Mouse (Mus musculus): Measurements from ENCODE around the gene Cntrob. TPM values are rescaled to one million over a fixed set of nuclear protein-coding genes. Genes with fewer than 3 reads are reported as not detected.

Gene Cntrob
- total RNA-seq, 2 experiments from 2014 or later: 13.4 to 16.1 TPM

- intact Hi-C loops (cut with DNase I): no loop called here
- no peak for DNase-seq (ENCODE audit: low spot score in 2 of 2)
These were observed 63.5 kb downstream of the Cntrob start for GRCm38 (mm10) chr11:69260111-69260510.

DNA sequence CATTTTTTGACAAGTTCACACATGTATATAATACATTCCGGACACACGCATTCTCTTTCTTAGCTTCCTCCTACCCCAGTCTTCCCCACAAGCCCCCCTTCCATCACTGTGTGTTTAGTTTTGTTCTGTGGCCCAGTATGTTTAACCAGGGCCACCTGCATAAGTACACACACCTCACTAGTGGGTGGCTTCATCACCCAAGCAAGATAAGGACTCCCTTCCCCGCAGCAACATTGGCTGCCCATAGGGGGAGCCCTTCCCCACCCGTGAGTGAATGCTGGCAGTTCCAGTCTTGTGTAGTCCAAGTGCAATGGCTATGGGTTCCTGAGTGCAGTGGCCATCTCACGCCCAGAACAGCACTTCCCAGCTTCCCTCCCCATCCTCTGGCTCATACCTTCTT, 65.3 kb downstream of the Cntrob start:
- intact Hi-C loops (cut with DNase I): loop anchor here (5.0 kb wide), 1 partner anchor 134 kb away; no protein-coding TSS in a partner anchor
- peak in 1 of 2 experiments; percentile 45 for DNase-seq (ENCODE audit: low spot score in 2 of 2)

GRCm38 (mm10) chr11:69257807-69258206, 65.8 kb downstream of the Cntrob start:
- peak; percentile 57 to 83 for DNase-seq (ENCODE audit: low spot score in 2 of 2)
- intact Hi-C loops (cut with DNase I): loop anchor here (5.0 kb wide), 1 partner anchor 134 kb away; no protein-coding TSS in a partner anchor

- intact Hi-C loops (cut with DNase I): loop anchor here (5.0 kb wide), 1 partner anchor 135 kb away; no protein-coding TSS in a partner anchor
These were observed 66.5 kb downstream of the Cntrob start for GRCm38 (mm10) chr11:69257072-69257471.

GRCm38 (mm10) chr11:69254808-69255207, 68.8 kb downstream of the Cntrob start:
- intact Hi-C loops (cut with DNase I): loop anchor here (5.0 kb wide), 2 partner anchors 137 to 257 kb away; no protein-coding TSS in a partner anchor
- no peak for DNase-seq (ENCODE audit: low spot score in 2 of 2)

More at GRCm38 (mm10) chr11:69257072-69257471, 66.5 kb downstream of the Cntrob start:
- DNase-seq (ENCODE audit: low spot score in 2 of 2): no peak

- DNase-seq (ENCODE audit: low spot score in 2 of 2): no peak
- intact Hi-C loops (cut with DNase I): loop anchor here (5.0 kb wide), 1 partner anchor 259 kb away; no protein-coding TSS in a partner anchor
These were observed 70.4 kb downstream of the Cntrob start for GRCm38 (mm10) chr11:69253131-69253530.

- DNase-seq (ENCODE audit: low spot score in 2 of 2): no peak
- intact Hi-C loops (cut with DNase I): loop anchor here (5.0 kb wide), 1 partner anchor 260 kb away; no protein-coding TSS in a partner anchor
These were observed 71.6 kb downstream of the Cntrob start for GRCm38 (mm10) chr11:69251953-69252352.

DNA sequence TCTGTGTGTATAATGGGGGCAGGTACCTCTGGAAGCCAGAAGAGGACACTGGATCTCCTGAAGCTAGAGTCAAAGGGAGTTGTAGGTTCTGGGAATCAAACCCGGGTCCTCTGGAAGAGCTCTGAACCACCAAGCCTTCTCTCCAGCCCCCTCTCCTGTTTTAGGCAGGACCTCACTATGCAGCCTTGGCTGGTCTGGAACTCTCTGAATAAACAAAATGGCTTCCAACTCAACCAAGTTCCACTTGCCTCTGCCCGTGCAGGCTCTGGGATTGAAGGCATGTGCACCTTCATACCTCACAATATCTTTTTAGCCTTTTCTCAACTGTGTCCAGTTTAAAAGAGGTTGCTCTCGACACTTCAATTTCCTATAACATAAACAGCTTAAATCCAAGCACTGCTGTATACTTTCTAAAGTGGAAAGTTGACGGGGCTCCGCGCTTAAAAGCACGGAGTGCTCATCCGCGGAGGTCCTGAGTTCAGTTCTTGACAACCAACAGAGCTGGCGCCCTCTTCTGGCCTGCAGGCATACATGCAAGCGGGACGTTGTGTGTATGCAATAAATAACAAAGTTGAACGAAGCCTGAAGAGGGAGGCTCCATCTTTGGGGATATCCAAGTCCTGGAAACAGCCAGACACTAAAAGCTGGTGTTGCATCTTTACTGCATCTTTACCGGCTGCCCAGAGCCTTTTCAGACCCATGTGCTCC, 72.3 kb downstream of the Cntrob start:
- intact Hi-C loops (cut with DNase I): loop anchor here (5.0 kb wide), 1 partner anchor 261 kb away; no protein-coding TSS in a partner anchor

GRCm38 (mm10) chr11:69250106-69250505, 73.5 kb downstream of the Cntrob start:
- intact Hi-C loops (cut with DNase I): loop anchor here (5.0 kb wide), 1 partner anchor 262 kb away; no protein-coding TSS in a partner anchor
- DNase-seq (ENCODE audit: low spot score in 2 of 2): no peak

More for the DNA sequence above, 72.3 kb downstream of the Cntrob start:
- no peak for DNase-seq (ENCODE audit: low spot score in 2 of 2)

Other genes starting within 250 kb of the Cntrob start
- 1,000 to 10,000 TPM; 1,220 to 1,271 TPM for gene Vamp2, start 235.3 kb downstream of the Cntrob start, total RNA-seq (2021)
- 100 to 1,000 TPM in 1 of 2 experiments, 10 to 100 TPM in 1; 90.4 to 112 TPM for gene Per1, start 228.6 kb downstream of the Cntrob start, total RNA-seq (2021)
- gene Hes7, start 203.4 kb downstream of the Cntrob start, total RNA-seq (2021): under 1 TPM; 0.55 to 0.70 TPM
- gene 9130213A22Rik, start 201.2 kb downstream of the Cntrob start, total RNA-seq (2021): under 1 TPM; 0.27 to 0.51 TPM
- 1 to 10 TPM; 3.7 to 5.7 TPM for gene Aloxe3, start 197.9 kb downstream of the Cntrob start, total RNA-seq (2021)
- gene Alox12b, start 166.8 kb downstream of the Cntrob start, total RNA-seq (2021): 1 to 10 TPM; 1.5 to 1.9 TPM
- gene Alox8, start 125.9 kb downstream of the Cntrob start, total RNA-seq (2021): 1 to 10 TPM; 3.7 to 4.1 TPM
- gene Gucy2e, start 86.7 kb downstream of the Cntrob start, total RNA-seq (2021): under 1 TPM; 0.40 to 0.80 TPM
- 10 to 100 TPM; 60.1 to 67.7 TPM for gene Trappc1, start 205 bp upstream of the Cntrob start, total RNA-seq (2021)
- 10 to 100 TPM; 30.8 to 36.9 TPM for gene Kcnab3, start 2.5 kb upstream of the Cntrob start, total RNA-seq (2021)
- gene Rnf227, start 16.7 kb upstream of the Cntrob start, total RNA-seq (2021): 100 to 1,000 TPM in 1 of 2 experiments, 10 to 100 TPM in 1; 95.7 to 101 TPM
- gene Chd3, start 45.6 kb upstream of the Cntrob start, total RNA-seq (2021): 100 to 1,000 TPM; 531 to 563 TPM
- 100 to 1,000 TPM in 1 of 2 experiments, 10 to 100 TPM in 1; 92.0 to 106 TPM for gene Naa38, start 71.7 kb upstream of the Cntrob start, total RNA-seq (2021)
- gene Cyb5d1, start 71.9 kb upstream of the Cntrob start, total RNA-seq (2021): 10 to 100 TPM; 36.8 to 42.0 TPM
- 1 to 10 TPM; 2.6 to 2.9 TPM for gene Tmem88, start 74.5 kb upstream of the Cntrob start, total RNA-seq (2021)
- 10 to 100 TPM; 33.0 to 33.3 TPM for gene Kdm6b, start 89.9 kb upstream of the Cntrob start, total RNA-seq (2021)
- gene Dnah2, start 225.3 kb upstream of the Cntrob start, total RNA-seq (2021): 1 to 10 TPM; 3.5 to 3.6 TPM
- gene Efnb3, start 236.4 kb upstream of the Cntrob start, total RNA-seq (2021): 100 to 1,000 TPM in 1 of 2 experiments, 10 to 100 TPM in 1; 71.8 to 100 TPM